Mouse (Mus musculus): ENCODE results near the gene Dclk1.

The Dclk1 gene

GRCm38 (mm10) chr3:55419334-55419733, 177.2 kb downstream of the Dclk1 start:
- in situ Hi-C loops (cut with MboI; ENCODE audit: low pct_unique_long_range_greater_than_20kb in 1 of 2, low sequenced_read_pairs in 2 of 2, unreplicated experiment in 1 of 2), result no loop called here

- in situ Hi-C loops (cut with MboI; ENCODE audit: low pct_unique_long_range_greater_than_20kb in 1 of 2, low sequenced_read_pairs in 2 of 2, unreplicated experiment in 1 of 2), result no loop called here
Measured at GRCm38 (mm10) chr3:55420436-55421083, 178.4 kb downstream of the Dclk1 start.

GRCm38 (mm10) chr3:55423640-55424397, 181.7 kb downstream of the Dclk1 start:
- in situ Hi-C loops (cut with MboI; ENCODE audit: low pct_unique_long_range_greater_than_20kb in 1 of 2, low sequenced_read_pairs in 2 of 2, unreplicated experiment in 1 of 2), result no loop called here

GRCm38 (mm10) chr3:55430022-55430549, 187.9 kb downstream of the Dclk1 start:
- in situ Hi-C loops (cut with MboI; ENCODE audit: low pct_unique_long_range_greater_than_20kb in 1 of 2, low sequenced_read_pairs in 2 of 2, unreplicated experiment in 1 of 2), result no loop called here

- in situ Hi-C loops (cut with MboI; ENCODE audit: low pct_unique_long_range_greater_than_20kb in 1 of 2, low sequenced_read_pairs in 2 of 2, unreplicated experiment in 1 of 2), result no loop called here
Measured at GRCm38 (mm10) chr3:55431223-55431622, 189.1 kb downstream of the Dclk1 start.

- in situ Hi-C loops (cut with MboI; ENCODE audit: low pct_unique_long_range_greater_than_20kb in 1 of 2, low sequenced_read_pairs in 2 of 2, unreplicated experiment in 1 of 2), result no loop called here
Measured at GRCm38 (mm10) chr3:55434276-55434675, 192.1 kb downstream of the Dclk1 start.

- in situ Hi-C loops (cut with MboI; ENCODE audit: low pct_unique_long_range_greater_than_20kb in 1 of 2, low sequenced_read_pairs in 2 of 2, unreplicated experiment in 1 of 2), result no loop called here
Measured at GRCm38 (mm10) chr3:55438824-55439446, 196.8 kb downstream of the Dclk1 start.

GRCm38 (mm10) chr3:55440342-55440741, 198.2 kb downstream of the Dclk1 start:
- in situ Hi-C loops (cut with MboI; ENCODE audit: low pct_unique_long_range_greater_than_20kb in 1 of 2, low sequenced_read_pairs in 2 of 2, unreplicated experiment in 1 of 2), result no loop called here

GRCm38 (mm10) chr3:55442012-55442645, 200.0 kb downstream of the Dclk1 start:
- in situ Hi-C loops (cut with MboI; ENCODE audit: low pct_unique_long_range_greater_than_20kb in 1 of 2, low sequenced_read_pairs in 2 of 2, unreplicated experiment in 1 of 2), result no loop called here

GRCm38 (mm10) chr3:55443271-55443670, 201.1 kb downstream of the Dclk1 start:
- in situ Hi-C loops (cut with MboI; ENCODE audit: low pct_unique_long_range_greater_than_20kb in 1 of 2, low sequenced_read_pairs in 2 of 2, unreplicated experiment in 1 of 2), result no loop called here

- in situ Hi-C loops (cut with MboI; ENCODE audit: low pct_unique_long_range_greater_than_20kb in 1 of 2, low sequenced_read_pairs in 2 of 2, unreplicated experiment in 1 of 2), result no loop called here
Measured at GRCm38 (mm10) chr3:55443725-55444124, 201.6 kb downstream of the Dclk1 start.

GRCm38 (mm10) chr3:55446681-55447080, 204.5 kb downstream of the Dclk1 start:
- in situ Hi-C loops (cut with MboI; ENCODE audit: low pct_unique_long_range_greater_than_20kb in 1 of 2, low sequenced_read_pairs in 2 of 2, unreplicated experiment in 1 of 2), result no loop called here

GRCm38 (mm10) chr3:55447486-55448460, 205.6 kb downstream of the Dclk1 start:
- in situ Hi-C loops (cut with MboI; ENCODE audit: low pct_unique_long_range_greater_than_20kb in 1 of 2, low sequenced_read_pairs in 2 of 2, unreplicated experiment in 1 of 2), result no loop called here

- in situ Hi-C loops (cut with MboI; ENCODE audit: low pct_unique_long_range_greater_than_20kb in 1 of 2, low sequenced_read_pairs in 2 of 2, unreplicated experiment in 1 of 2), result no loop called here
Measured at GRCm38 (mm10) chr3:55449148-55449547, 207.0 kb downstream of the Dclk1 start.

GRCm38 (mm10) chr3:55451035-55451434, 208.9 kb downstream of the Dclk1 start:
- in situ Hi-C loops (cut with MboI; ENCODE audit: low pct_unique_long_range_greater_than_20kb in 1 of 2, low sequenced_read_pairs in 2 of 2, unreplicated experiment in 1 of 2), result no loop called here

- in situ Hi-C loops (cut with MboI; ENCODE audit: low pct_unique_long_range_greater_than_20kb in 1 of 2, low sequenced_read_pairs in 2 of 2, unreplicated experiment in 1 of 2), result no loop called here
Measured at GRCm38 (mm10) chr3:55451877-55452276, 209.7 kb downstream of the Dclk1 start.

GRCm38 (mm10) chr3:55452464-55452863, 210.3 kb downstream of the Dclk1 start:
- in situ Hi-C loops (cut with MboI; ENCODE audit: low pct_unique_long_range_greater_than_20kb in 1 of 2, low sequenced_read_pairs in 2 of 2, unreplicated experiment in 1 of 2), result no loop called here

GRCm38 (mm10) chr3:55461092-55461491, 218.9 kb downstream of the Dclk1 start:
- in situ Hi-C loops (cut with MboI; ENCODE audit: low pct_unique_long_range_greater_than_20kb in 1 of 2, low sequenced_read_pairs in 2 of 2, unreplicated experiment in 1 of 2), result no loop called here
